Mouse (Mus musculus) hindlimb bud, embryonic 11.5 days (tissue): Measurements from ENCODE around the gene Dhrs13.

Experiments used
- DNase-seq: peaks from one replicate; pipeline ENCODE4 v3.0.0-alpha.2; 2012; ENCODE audit warnings: low read depth, low spot score; ENCODE audit errors: extremely low spot score

Gene Dhrs13

DNA sequence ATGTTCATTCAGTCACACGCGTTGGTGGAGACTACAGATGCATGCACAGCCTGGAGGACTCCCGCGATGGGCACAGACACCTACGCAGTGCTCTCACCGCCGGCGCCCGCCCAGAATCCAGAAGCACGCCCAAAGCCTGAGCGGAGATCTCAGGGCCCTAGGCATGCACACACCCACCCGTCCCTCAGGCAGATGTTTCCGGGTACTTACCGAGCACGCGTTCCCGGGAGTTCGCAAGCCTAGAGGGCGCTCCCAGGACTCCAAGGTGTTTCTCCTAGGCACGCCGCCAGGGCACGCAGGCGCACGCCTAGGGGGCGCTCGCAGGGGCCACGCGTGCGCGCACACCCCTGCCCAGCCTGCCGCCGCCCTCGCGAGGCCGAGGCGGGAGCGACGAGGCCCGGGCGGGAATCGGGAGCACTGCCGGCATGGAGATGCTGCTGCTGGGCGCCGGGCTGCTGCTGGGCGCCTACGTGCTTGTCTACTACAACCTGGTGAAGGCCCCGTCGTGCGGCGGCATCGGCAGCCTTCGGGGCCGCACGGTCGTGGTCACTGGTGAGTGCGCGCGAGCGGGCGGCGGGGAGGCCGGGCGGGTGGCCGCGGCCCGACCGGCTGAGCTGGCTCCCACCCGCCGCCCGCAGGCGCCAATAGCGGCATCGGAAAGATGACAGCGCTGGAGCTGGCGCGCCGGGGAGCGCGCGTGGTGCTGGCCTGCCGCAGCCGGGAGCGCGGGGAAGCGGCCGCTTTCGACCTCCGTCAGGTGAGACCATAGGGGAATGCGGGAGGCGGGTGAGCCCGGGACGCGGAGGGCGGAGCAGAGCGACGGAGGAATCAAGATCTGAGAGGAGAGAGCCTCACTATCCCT is at the start of gene Dhrs13:
Dhrs13 (plus strand) TSS at position 334 of the 862 bp plus-strand sequence.
- DNase-seq: peak; percentile 73

DNA sequence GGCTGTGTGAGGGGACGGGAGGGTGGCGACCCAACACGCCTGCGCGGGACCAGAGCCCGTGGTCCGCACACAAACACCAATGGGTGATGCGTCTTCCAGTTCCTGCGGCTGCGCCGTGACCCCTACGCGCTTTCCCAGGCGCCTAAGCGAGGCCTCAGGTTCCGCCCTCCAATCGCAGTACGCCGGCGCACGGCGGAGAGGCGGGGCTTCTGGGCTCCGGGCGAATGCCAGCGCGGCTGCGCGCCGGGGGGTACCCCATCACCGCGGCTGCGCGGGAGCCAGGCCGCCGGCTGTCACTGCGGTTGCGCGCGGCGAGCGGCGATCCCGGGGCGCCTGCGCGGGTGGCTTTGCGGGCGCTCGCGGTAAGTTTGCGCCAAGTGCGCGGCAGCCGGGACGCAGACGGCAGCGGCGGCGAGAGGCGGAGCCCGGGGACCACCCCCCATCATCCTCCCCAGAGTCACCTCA is 49.6 kb upstream of the Dhrs13 start, which contains the start of gene Phf12:
Phf12 (plus strand) TSS at position 314 of the 465 bp plus-strand sequence.
- DNase-seq: peak; percentile 94

DNA sequence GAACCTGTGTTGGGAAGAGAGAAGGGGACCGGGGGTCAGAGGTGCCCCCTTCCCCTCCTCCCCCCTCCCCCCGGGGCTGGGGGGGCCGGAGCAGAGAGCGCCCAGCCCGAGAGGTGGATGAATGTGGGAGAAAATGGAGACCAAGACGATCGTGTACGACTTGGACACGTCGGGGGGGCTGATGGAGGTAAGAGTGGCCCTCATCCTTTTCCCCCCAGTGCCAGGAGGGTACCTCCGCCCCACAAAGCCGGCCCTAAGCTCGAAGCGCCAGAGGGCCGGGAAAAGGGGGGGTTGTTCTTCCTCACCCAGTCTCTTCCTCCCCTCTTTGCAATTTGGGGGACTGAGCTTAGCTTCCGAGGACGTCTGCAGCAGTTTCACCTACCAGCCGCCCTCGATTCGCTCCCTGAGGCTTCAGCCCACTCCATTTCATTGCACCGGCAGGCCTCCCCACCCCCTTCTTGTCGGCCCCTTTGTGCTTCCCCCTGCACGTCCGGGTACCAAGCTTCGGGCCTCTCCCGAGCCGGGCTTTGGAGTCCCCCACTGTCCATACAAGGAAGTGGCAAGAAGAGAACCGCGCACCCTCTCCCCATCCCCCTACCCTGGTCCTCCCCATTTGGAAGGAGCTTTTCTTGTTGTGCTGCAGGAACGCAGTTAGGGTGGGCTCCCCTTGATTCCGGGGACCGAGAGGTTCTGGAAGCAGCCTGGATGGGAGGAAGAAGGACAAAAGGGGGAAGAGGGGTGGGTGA is 48.7 kb upstream of the Dhrs13 start:
- no peak for DNase-seq

DNA sequence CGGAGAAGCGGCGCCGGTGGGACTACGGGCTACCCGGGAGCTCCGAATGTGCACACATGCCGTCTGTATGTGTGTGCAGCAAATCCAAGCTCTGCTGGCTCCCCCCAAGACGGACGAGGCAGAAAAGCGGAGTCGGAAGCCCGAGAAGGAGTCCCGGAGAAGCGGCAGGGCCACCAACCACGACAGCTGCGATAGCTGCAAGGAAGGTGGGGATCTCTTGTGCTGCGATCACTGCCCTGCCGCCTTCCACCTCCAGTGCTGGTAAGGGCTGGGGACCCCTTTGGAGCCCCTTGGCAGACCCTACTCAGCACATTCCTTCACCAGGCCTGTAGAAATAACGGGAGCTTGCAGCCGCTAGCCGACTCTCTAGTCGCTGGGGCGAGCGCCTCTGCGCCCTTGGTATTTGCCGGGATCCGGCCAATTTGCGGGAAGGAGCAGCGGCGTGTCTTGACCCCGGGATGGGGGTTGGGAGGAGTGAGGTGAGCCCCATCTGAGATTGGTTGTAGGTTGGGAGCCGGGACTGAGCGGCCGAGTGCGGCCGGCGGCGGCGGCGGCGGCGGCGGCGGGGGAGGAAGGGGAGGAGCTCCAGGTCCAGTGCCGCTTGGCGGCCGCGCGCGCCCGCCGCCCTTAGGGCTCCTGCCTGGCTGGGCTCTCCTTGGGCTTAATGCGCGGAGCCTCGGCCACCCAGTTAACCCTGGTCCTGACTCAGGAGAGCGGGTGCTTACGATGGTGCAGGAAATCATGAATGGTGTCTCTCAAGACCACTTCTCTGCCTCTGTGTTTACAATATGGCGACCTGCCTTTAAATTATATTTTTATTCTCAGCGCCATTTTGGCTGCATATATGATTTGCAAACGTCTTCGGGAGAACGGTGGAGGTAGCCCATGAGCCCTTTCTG is 47.9 kb upstream of the Dhrs13 start:
- DNase-seq: peak; percentile 52

DNA sequence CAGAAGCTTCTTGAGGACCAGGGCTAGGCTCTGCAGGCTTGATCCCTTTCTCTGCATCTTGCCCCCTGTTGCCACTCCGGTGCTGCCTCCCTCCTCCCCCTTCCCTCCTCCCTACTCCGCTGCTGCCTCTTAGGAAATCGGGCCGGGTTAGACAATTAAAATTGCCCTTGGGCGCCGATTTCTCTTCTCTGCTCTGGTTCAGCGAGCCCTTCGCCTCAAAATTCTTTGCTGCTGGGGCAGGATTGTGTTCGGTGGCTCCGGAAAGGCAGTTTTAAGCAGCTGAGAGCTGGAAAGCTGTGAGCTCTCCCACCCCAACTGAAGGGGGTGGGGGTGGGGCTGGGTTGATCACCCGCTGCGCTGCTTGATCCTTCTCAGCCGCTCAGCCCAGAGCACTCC is 47.2 kb upstream of the Dhrs13 start:
- no peak for DNase-seq

DNA sequence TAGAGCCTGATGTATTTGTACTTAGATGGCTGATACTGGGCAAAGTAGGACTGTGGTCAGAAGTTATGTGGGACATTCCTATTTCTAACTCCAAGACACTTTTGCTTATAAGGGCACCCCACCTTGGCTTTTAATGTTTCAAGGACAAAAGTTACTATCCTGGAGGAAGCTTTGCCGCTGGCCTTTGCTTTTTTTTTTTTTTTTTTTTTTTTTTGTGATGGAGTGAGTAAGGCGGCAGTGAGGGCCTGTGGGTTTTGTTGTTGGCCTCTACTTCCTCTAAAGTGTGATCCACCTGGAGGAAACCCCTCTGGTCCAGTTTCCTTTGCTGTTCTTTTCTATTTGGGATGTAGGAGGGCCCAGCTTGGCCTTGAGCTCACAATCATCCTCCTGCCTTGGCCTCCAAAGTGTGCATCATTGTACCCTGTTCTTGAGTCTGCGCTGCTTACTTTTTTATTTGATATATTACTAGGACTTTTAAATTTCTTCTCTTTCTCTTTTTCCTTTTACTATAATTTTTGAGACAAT is 46.5 kb upstream of the Dhrs13 start:
- DNase-seq: no peak

DNA sequence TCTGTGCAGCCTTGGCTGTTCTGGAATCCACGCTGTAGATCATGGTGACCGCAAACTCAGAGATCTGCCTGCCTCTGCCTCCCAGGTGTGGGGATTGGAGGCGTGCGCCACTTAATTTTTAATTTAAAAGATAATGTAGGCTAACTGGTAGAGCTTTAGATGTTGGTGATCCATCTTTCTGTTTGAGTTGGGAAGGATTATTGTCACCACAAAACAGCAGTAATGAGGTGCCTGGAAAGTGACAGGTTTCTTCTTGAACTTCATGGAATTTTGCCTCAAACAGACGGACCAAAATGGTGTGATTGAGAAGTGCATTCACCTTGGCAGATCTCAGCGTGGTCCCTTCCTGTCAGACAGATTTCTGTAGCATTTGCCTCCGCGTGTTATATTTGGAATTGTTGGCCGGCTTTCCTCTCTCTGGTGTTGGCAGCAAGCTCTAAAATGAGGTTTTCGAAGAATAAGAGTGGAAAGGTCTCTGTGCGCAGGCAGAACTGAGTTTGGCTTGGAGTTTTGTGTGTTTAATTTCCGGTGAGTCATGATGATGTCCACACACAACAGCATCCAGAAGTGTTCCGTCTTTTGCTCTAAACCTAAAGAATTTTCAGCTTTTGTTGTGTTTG is 42.9 kb upstream of the Dhrs13 start:
- DNase-seq: no peak

DNA sequence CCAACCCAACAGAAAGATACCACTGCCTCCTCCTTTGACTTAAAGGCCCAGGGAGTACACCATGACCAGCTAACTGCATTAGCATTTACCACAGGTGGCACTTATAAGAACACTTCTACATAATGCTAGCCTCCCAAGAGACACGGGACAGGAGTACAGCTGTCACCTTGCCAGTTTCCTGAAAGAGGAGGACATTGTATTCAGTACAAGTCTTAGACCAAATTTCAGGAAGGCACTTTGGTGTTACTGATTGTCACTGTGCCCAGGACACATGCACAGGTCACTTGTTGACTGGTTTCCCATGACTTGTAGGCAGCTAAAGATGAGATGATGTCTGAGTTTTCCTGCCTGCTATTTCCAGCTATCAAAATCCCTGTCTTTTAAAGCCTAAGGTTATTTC is 36.5 kb upstream of the Dhrs13 start:
- no peak for DNase-seq

DNA sequence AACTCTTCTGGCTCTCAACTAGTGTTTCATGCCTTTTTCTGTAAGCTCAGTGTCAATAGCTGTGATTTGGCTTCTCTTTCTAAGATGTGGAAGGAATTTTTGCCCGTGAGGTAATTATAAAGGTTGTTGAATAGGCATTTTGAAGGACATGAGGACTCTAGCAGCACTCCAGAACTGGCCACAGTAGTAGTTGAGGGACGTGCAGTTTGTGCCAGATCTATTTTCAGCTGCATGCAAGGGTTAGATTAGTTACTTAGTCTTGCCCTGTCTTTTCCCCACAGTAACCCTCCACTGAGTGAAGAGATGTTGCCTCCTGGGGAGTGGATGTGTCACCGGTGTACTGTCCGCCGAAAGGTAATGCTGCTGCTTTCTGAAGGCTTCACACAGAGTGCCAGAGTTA is 25.6 kb upstream of the Dhrs13 start:
- DNase-seq: no peak

DNA sequence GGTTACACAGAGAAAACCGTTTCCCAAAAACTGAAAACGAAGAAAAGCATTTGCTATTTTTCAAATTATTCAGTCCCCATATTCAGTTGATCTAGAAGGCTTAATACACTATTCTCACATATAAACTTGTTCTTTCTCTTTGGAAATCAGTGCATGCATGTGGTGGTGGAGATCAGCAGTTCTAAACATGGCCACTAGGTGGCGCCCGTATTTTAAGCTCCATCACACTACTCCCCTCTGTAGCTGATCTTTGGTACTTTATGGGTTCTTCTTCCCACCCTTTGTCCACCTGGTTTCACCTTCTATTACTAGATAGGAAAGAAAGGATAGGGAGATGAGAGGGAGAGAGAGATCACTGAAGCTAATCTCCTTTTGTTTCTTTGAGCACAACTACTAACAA is 12.4 kb upstream of the Dhrs13 start:
- DNase-seq: peak; percentile 82

DNA sequence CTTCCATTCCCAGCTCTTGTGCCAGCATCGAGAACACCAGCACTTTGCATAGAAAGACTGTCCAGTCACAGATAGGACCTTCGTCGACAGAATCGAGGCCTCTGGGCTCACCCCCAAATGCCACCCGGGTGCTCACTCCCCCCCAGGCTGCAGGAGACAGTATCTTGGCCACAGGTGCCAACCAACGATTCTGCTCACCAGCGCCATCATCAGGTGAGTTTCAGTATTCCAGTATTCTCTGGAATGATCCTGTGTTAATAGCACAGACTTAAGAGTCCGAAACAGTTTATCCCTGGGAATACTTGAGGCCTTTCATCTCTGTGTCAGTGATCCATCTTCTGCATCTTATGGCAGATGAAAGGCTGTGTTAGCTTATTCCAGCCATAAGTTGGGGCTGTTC is 8.5 kb upstream of the Dhrs13 start:
- no peak for DNase-seq

DNA sequence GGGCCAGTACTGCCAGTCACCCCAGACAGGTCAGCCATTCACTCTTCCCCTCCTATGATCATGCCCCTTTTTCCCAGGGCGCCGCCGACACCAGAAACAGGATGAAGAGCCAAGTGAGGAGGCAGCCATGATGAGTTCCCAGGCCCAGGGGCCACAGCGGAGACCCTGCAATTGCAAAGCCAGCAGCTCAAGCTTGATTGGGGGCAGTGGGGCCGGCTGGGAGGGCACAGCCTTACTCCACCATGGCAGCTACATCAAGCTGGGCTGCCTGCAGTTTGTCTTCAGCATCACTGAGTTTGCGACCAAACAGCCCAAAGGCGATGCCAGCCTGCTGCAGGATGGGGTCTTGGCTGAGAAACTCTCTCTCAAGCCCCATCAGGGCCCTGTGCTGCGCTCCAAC is 2.8 kb upstream of the Dhrs13 start:
- DNase-seq: no peak

DNA sequence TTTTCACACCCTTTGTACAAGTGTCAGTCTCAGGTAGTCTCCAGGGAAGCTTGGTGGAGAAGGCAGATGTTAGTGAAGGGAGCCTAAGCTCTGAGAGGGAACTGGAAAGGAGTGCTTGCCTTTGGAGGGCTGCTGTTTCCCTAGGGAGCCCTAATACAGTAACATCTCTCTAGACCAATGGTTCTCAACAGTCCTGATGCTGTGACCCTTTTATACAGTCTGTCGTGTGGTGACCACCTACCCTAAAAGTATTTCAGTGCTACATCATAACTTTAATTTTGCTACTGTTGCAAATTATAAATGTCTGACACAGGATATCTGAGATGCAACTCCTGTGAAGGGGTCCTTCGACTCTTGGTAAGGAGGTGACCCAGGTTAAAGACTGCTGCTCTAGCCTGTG is 1.5 kb upstream of the Dhrs13 start:
- no peak for DNase-seq

DNA sequence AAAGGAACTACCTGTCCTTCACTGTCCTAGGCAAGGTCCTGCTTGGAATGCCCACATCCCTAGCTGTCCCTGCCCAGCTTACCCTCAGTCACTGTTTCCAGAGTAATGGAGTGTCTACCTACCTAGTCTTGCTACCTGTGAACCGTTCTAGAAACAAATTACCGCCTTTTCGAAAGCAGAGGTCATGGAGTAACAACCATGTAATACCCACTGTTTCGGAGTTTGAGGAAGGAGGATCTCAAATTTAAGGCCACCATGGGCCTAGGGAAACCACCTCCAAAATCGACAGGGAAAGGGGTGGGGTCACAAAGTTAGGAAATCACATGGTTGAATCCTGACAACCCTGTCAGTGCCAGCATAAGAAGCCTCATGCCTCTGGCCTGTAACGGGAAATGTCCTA is 691 bp upstream of the Dhrs13 start:
- DNase-seq: no peak

DNA sequence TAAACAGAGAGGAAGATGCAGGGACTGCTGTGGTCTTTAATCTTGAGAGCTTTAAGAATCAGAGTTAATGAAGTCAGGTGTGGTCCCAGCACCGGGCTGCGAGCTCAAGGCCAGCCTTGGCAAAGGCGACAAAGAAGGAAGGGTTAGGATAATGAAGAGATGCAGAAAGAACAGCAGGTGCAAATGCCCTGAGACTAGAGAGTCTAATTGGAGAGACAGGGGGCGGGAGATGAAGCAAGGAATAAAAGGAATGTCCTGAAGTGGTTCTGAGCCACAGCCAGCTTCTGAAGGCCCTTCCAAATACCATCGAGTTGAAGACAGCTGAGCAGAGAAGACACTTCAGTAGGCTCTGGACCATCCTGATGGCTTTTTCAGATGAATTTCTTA is 722 bp downstream of the Dhrs13 start:
- DNase-seq: no peak

DNA sequence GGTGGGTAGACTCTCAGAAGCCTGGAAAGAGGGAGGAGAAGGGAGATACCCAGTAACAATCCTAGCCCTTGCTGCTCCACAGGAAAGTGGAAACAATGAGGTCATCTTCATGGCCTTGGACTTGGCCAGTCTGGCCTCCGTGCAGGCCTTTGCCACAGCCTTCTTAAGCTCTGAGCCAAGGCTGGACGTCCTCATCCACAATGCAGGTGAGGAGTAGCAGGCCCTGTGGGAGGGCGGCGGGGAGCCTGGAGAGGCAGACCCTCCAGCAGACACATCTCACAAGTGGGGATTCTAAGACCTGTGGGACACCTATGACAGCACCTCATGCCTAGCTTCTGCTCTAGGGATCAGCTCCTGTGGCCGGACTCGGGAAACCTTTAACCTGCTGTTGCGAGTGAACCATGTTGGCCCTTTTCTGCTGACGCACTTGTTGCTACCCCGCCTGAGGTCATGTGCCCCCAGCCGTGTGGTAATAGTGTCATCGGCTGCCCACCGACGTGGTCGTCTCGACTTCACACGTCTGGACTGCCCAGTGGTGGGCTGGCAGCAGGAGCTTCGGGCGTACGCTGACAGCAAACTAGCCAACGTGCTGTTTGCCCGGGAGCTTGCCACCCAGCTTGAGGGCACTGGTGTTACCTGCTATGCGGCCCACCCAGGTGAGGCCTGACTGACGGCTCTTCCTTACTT is 2.0 kb downstream of the Dhrs13 start:
- no peak for DNase-seq

DNA sequence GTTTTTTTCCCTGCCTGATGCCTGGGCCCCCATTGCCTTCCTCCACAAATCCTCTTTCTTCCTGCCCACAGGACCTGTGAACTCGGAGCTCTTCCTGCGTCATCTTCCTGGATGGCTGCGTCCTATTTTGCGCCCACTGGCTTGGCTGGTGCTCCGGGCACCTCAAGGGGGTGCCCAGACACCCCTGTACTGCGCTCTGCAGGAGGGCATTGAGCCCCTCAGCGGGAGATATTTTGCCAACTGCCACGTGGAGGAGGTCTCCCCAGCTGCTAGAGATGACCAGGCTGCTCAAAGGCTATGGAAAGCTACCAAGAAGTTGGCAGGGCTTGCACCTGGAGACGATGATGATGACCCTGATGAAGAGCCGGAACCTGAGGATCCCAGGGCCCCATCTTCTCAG is 4.7 kb downstream of the Dhrs13 start:
- DNase-seq: no peak

DNA sequence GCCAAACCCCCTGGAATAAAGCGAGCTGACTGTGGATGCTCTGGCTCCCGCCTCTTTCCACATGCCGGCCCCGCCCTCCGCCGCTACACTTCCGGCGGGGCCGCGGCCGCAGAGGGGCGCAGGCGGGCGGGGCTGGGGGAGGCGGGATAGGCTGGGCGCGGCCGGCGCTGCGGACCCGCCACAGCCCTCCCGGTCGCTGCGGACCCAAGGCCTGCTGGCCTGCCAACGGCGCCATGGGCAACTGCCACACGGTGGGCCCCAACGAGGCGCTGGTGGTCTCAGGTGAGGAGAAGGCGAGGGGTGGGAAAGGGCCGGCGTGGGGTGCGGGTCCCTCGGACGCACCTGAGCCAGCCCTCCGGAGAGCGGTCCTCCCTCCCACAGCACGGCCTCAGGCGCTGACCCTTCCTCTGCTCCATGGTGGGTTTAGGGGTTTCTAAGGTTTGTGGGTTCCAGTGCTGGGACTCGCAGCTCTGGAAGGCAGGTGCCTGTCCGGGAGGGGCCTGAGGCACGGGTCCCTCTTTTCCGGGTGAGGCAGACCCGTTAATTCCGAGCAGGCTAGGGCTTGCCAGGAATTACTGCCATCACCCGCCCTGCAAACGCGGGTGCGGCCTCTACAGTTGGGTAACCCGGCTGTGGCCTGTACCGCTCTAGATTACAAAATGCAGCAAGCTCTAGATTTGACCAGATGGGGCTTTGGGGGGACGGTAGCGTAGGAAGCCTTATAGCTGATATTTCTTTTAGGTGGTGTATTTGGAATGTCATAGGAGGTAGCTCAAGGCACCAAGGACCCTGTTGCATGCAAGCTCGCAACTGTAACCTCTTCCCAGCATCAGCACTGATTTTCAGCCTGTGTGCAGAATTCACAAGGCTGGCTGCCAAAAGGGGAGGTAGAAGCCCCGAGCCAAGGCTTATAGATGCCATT is 6.0 kb downstream of the Dhrs13 start, which contains the start of gene Flot2:
Flot2 (plus strand) TSS at position 101 of the 922 bp plus-strand sequence.
- no peak for DNase-seq

DNA sequence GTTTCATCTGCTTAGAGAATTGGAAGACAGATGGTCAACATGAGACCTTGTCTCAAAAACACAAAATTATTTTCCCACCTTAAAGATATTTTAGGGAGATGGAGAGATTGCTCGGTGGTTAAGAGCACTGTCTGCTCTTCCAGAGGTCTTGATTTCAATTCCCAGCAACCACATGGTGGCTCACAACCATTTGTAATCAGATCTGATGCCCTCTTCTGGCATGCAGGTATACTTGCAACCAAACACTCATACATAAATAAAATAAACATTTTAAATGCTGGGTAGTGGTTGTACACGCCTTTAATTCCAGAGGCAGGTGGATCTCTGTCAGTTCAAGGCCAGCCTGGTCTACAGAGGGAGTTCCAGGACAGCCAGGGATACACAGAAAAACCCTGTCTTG is 8.8 kb downstream of the Dhrs13 start:
- DNase-seq: no peak
